Mouse (Mus musculus) adrenal gland, adult (tissue): Measurements from ENCODE around the gene Lsm14a.
A peak's percentile ranks its signal among the peaks of the same experiment; 100 is the strongest.

Experiments
- DNase-seq, 2 experiments: peaks; one replicate each; pipeline ENCODE4 v3.0.0; 2022 to 2023; ENCODE audit warnings: low spot score in 1 of 2; ENCODE audit not compliant: inconsistent age in 2 of 2

Gene Lsm14a

GRCm38 (mm10) chr7:34317901-34318476 lies 75.1 kb downstream of the Lsm14a start:
- DNase-seq = peak; percentile 71 to 81

DNA sequence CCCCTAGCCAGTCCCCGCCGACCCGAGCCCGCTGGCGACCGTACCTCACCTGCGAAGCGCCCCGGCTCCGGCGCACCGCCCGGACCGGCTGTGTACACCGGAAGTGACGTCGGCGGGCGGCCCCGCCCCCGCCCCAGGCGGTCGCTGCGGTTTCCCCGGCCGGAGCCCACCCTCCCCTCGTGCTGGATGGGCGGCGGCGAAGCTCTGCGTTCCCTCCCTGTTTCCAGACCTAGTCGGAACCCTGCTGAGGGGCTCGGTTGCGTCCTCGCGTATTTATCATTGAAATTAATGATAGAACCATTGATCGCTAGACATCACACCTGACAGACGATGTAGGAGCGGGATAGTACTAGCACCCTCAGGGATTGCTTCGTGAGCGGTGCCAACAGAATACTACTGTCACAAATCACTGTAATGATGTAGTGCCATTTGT lies 79.7 kb downstream of the Lsm14a start, which contains the start of gene 4931406P16Rik:
TSS of gene 4931406P16Rik (minus strand) at position 109 of the 433 bp plus-strand sequence.
- peak; percentile 91 to 96 for DNase-seq

DNA sequence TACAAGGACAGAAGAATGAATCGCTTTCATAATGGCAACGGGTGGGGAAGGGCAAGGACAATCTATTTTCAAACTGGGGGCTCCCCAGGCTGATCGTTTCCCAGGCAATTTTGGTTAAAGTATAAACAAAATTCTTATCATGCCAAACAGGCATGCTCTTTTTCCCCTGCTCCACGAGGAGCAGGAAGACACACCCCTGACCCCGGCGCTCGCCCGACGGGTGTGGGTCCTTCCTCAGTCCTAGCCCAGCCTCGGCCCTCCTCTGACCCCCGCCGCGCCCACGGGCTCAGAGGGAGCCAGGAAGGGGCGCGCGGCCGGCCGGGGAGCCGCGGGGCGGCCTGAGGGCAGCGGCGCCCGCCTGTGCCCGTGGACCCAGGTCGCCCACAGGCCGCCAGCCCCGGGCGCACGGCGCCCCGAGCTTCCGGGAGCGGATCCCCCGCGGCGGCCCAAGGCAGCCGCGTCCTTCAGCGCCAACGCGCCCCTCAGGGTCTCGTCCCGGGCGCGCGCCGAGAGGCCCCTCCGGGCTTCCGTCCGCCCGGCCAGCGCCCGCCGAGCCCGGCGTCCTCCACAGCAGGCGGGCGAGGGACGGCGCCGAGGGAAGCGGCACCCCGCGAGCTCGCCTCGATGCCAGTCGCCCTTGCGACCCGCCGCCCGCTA lies 80.2 kb downstream of the Lsm14a start:
- peak; percentile 81 to 88 for DNase-seq

- no peak for DNase-seq
Measured at GRCm38 (mm10) chr7:34309186-34309764, 83.8 kb downstream of the Lsm14a start.

- no peak for DNase-seq
Measured at GRCm38 (mm10) chr7:34308586-34308985, 84.5 kb downstream of the Lsm14a start.

DNA sequence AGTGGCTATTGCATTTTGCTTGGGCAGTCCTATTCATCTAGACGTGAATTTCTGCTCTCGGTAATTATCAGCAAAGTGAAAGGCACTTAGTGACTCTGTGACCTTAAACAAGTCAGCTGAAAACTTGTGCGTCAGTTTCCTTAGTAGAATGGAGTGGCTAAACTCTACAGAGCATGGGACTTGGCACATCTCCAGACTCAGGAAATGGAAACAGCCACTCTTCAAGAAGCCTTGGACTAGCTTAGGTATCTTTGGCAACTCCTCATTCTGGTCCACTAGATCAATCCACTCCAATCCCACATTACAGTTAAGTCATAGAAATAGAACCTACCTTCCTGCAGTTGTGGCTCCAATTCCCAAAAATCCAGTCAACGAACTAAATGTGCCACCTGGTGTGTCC lies 87.7 kb downstream of the Lsm14a start:
- peak; percentile 52 to 86 for DNase-seq

- no peak for DNase-seq
Measured at GRCm38 (mm10) chr7:34302651-34303050, 90.5 kb downstream of the Lsm14a start.

GRCm38 (mm10) chr7:34301952-34302351 lies 91.2 kb downstream of the Lsm14a start:
- DNase-seq = peak; percentile 44 to 74

- DNase-seq = peak in 1 of 2 experiments; percentile 25
Measured at GRCm38 (mm10) chr7:34298818-34299217, 94.3 kb downstream of the Lsm14a start.

- DNase-seq = no peak
Measured at GRCm38 (mm10) chr7:34296124-34296523, 97.0 kb downstream of the Lsm14a start.
